Mouse (Mus musculus) olfactory bulb, adult 2 months (tissue): ENCODE measurements around the gene Bmpr1b.

Experiments
- CTCF ChIP-seq: fragments of 200-500 bp; IDR thresholded peaks from 2 replicates; pipeline ENCODE4 v1.5.1; 2012; ENCODE audit warnings: low read depth, mild to moderate bottlenecking, low read length, moderate library complexity; ENCODE audit not compliant: insufficient read depth
- POLR2A ChIP-seq: fragments of 200-500 bp; IDR thresholded peaks from 2 replicates; pipeline ENCODE4 v1.6.1; 2012; ENCODE audit warnings: mild to moderate bottlenecking, low read depth, low read length, moderate library complexity; ENCODE audit not compliant: insufficient read depth

GRCm38 (mm10) chr3:141792106-141792505 lies 377.1 kb downstream of the Bmpr1b start:
- TF ChIP-seq POLR2A, result no peak
- no peak for TF ChIP-seq CTCF
